ENCODE assay signal across 7 mouse cellular contexts in genomic region chr2:4152521-4153040, GRCm38 (mm10).
A peak's percentile ranks its signal among the peaks of the same experiment; 100 is the strongest.
DNase-seq lines count a peak whose midpoint lies in the region; ATAC-seq and TF ChIP-seq lines count a peak whose summit lies in the region.

No protein-coding gene starts in this region.

- no peaks in the 10 kb centered on the region for H3K36me3 ChIP-seq in forebrain, embryonic 11.5 days (ENCODE audit: control insufficient read depth, insufficient read depth, low read length)
- H3K36me3 ChIP-seq in intestine, embryonic 15.5 days, result no peaks in the 10 kb centered on the region
- no peaks in the 10 kb centered on the region for H3K36me3 ChIP-seq in midbrain, postnatal 0 days (ENCODE audit: insufficient read depth, low read length)

- DNase-seq in layer of hippocampus, postnatal 36 days, result peak; percentile 19 to 28
- no peak for DNase-seq in layer of hippocampus, adult 11-12 months (ENCODE audit: low spot score)
- DNase-seq in forebrain, embryonic 11.5 days (ENCODE audit: low spot score), result peak; percentile 65
- DNase-seq in midbrain, postnatal 0 days (ENCODE audit: low spot score), result peak; percentile 54
- no peak for DNase-seq in cerebellum, postnatal 36 days
- DNase-seq in thymus, postnatal 25 days, result no peak

- ATAC-seq in forebrain, embryonic 11.5 days (replicated peaks; ENCODE audit: low FRiP score), result peak; percentile 42
- peak; percentile 41 for ATAC-seq in intestine, embryonic 15.5 days
- peak; percentile 41; the same call in 1 of the 2 replicates for ATAC-seq in midbrain, postnatal 0 days (ENCODE audit: low FRiP score)

- H3K9me3 ChIP-seq in forebrain, embryonic 11.5 days (ENCODE audit: control insufficient read depth, low read length), result no peaks in the 10 kb centered on the region
- H3K9me3 ChIP-seq in intestine, embryonic 15.5 days, result no peaks in the 10 kb centered on the region
- no peaks in the 10 kb centered on the region for H3K9me3 ChIP-seq in midbrain, postnatal 0 days (ENCODE audit: low read length)

- WGBS in forebrain, embryonic 11.5 days, result 2% methylated on average over 14 of the region's 14 CpGs
- WGBS in intestine, embryonic 15.5 days, result 6% methylated on average over 14 of the region's 14 CpGs
- WGBS in midbrain, postnatal 0 days, result under 1% methylated on average over 14 of the region's 14 CpGs

- peaks cover 9% of the 10 kb centered on the region; the same call in 1 of the 2 replicates for H3K4me1 ChIP-seq in forebrain, embryonic 11.5 days (replicated peaks; ENCODE audit: control insufficient read depth, insufficient read depth, low read length)
- no peaks in the 10 kb centered on the region for H3K4me1 ChIP-seq in intestine, embryonic 15.5 days (replicated peaks)
- H3K4me1 ChIP-seq in midbrain, postnatal 0 days (ENCODE audit: insufficient read depth, low read length), result peaks cover 5% of the 10 kb centered on the region

- H3K4me3 ChIP-seq in forebrain, embryonic 11.5 days (ENCODE audit: low read depth, low read length), result peak overlapping the region; percentile 36
- H3K4me3 ChIP-seq in intestine, embryonic 15.5 days (replicated peaks), result peak overlapping the region; percentile 41
- H3K4me3 ChIP-seq in midbrain, postnatal 0 days (ENCODE audit: low read depth, low read length), result peak overlapping the region; percentile 44

- H3K9ac ChIP-seq in forebrain, embryonic 11.5 days (ENCODE audit: low read length), result peak overlapping the region; percentile 56
- H3K9ac ChIP-seq in intestine, embryonic 15.5 days, result peak overlapping the region; percentile 47
- H3K9ac ChIP-seq in midbrain, postnatal 0 days (replicated peaks; ENCODE audit: low read length, poor library complexity, severe bottlenecking), result peak overlapping the region; percentile 57

- H3K27ac ChIP-seq in forebrain, embryonic 11.5 days (ENCODE audit: low read depth, low read length), result peak overlapping the region; percentile 62
- 0 out of 2 replicates have a peak overlapping the region, but pooled peaks have one; percentile 34 for H3K27ac ChIP-seq in intestine, embryonic 15.5 days
- H3K27ac ChIP-seq in midbrain, postnatal 0 days (ENCODE audit: low read depth, low read length), result peak overlapping the region; percentile 82

- no peak for TF ChIP-seq CTCF in midbrain, postnatal 0 days (IDR thresholded peaks at IDR 0.05)

- no peaks in the 10 kb centered on the region; the same call in 1 of the 2 replicates for H3K27me3 ChIP-seq in forebrain, embryonic 11.5 days (ENCODE audit: control insufficient read depth, insufficient read depth, low read length)
- no peaks in the 10 kb centered on the region for H3K27me3 ChIP-seq in intestine, embryonic 15.5 days (replicated peaks)
- no peaks in the 10 kb centered on the region for H3K27me3 ChIP-seq in midbrain, postnatal 0 days (ENCODE audit: insufficient read depth, low read length)

- peak overlapping the region; percentile 68 for H3K4me2 ChIP-seq in forebrain, embryonic 11.5 days (ENCODE audit: low read depth, low read length, severe bottlenecking)
- peak overlapping the region; percentile 82 for H3K4me2 ChIP-seq in intestine, embryonic 15.5 days (replicated peaks)
- peak overlapping the region; percentile 67 for H3K4me2 ChIP-seq in midbrain, postnatal 0 days (ENCODE audit: low read depth, low read length, poor library complexity, severe bottlenecking)

Comparison
In these comparisons a context has a peak if more than half of its experiments do, and no peak if none do; other contexts are left out.
1. DNase-seq: peak in layer of hippocampus, postnatal 36 days (2 of 2), forebrain, embryonic 11.5 days (single experiment) and midbrain, postnatal 0 days (single experiment); none in layer of hippocampus, adult 11-12 months (single experiment), cerebellum, postnatal 36 days (0 of 2) and thymus, postnatal 25 days (single experiment).
2. Peak in every context shown above with its lines, with median percentiles within 50 percentile points of each other: ATAC-seq, H3K27ac ChIP-seq, H3K4me2 ChIP-seq, H3K4me3 ChIP-seq and H3K9ac ChIP-seq.